Mouse (Mus musculus): Measurements from ENCODE around the gene Foxo4. TPM values are rescaled to one million over a fixed set of nuclear protein-coding genes. Genes with fewer than 3 reads are reported as not detected.

Gene Foxo4
- polyA plus RNA-seq (2014; fragmentation: Illumina TruSeq; extraction: RNeasy Lipid Tissue Mini Kit (QIAGEN cat#74804); ENCODE audit: insufficient read depth, low read depth, low replicate concordance): 21.7 TPM

DNA sequence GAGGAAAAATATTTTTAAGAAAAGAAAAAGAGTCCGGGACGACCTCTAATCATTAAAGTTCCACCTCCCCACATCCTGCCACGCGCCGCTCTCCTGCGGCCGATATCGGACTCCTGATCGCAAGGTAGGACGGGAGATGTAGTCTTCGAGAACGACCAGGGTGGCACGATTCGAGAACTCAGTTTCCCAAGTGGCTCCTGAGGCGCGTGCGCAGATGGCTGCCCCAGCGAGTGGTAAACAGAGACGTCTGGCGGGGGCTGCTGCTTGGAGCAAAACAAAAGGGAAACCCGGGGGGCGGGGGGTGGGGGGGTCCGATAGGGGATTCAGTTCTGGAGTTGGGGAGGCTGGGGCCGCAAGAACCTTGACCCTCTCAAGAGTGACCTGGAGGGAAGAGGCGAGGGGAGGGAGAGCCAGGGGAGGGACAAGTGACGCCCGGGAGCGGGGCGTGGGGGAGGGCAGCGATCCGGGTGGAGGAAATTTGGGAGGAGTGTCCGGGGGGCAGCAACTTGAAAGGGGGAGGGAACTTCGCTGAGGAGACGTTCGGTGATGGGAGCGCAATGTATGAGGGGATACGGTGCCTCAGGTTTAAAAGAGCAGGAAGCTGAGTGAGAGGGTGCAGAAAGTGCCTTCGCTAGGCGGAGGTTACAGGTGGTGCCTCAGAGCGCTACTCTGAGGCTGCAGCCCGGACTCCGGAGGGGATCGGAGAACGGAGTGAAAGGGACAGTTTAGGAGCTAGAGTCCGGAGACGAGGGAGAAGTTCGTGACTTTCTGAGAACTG lies at the start of gene Foxo4:
Gene Foxo4, plus strand, starts transcription at position 577 of the 778 bp plus-strand sequence.

DNA sequence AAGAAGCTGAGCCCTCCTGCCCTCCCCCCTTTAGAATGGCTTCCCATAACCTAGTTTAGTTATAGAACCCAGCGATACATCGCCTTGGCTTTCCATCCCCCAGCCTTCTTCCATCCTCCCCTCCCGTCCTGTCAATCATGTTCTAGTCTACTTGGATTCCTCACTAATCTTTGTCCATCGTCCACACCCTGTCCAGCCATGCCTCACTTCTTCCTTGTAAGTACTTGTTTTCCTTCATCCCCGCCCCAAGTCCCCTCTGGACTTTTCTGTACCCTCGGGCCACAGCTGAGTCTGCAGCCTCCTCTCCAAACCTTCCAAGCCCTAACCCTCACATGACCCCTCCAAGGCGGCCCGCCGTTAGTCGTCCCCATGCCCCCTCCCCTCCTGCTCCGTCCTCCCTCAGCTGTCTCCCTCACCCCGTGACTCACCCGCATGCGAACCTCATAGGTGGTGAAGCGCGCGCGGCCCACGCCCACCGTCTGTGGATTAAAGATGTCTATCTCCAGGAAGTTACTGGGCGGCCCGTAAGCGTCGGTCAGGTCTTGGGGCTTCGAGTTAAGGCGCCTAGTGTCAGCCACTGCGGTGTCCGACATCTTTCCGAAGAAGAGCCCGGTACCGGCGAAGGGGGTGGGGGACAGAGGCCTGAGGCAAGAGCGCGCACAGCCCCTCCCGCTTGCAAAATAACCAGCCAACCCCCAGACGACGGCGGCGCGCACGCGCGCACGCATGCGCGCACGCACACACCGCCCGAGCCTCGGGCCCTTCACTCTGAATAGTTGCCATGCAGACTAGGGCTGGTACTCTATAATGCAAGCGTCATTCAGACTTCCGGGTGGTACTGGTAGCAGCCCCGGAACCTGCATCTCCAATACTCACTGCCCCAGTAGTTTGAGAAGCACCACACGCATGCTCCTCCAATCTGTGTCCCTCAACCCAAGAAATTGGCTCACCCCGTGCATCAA lies 32.2 kb upstream of the Foxo4 start, which contains the start of gene Snx12:
Gene Snx12, minus strand, starts transcription at position 730 of the 962 bp plus-strand sequence.

GRCm38 (mm10) chrX:101263892-101264291 lies 9.6 kb downstream of the Foxo4 start, which contains the start of gene Gm614:
Gm614 (minus strand) TSS chrX:101263992.

GRCm38 (mm10) chrX:101268025-101268754 lies 13.9 kb downstream of the Foxo4 start, which contains the start of gene Il2rg:
Il2rg (minus strand) TSS chrX:101268255.

GRCm38 (mm10) chrX:101268755-101269124 lies 14.4 kb downstream of the Foxo4 start, which contains the start of gene Gm20489:
Gm20489 (minus strand) TSS chrX:101269023.

GRCm38 (mm10) chrX:101273875-101274738 lies 19.8 kb downstream of the Foxo4 start, which contains the start of gene Med12:
Med12 (plus strand) TSS chrX:101274030.

DNA sequence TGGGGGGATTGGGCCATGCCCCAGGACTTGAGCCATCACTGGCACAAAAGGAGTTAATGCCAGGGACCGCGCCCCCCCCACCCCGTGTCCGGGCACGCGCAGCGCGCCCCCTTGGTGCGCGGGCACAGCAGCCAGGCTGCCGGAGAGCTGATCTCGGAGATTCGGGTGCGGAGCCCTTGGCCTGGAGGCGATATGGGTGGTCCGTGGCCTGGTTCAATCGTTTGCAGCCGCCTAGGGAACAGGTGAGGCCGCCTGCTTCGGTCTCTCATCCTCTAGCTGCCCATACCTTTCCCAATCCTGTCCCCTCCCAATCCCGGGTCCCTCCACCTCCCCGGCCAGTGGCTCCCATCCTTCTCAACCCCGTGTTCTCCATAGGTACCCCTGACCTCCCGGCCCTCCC lies 44.7 kb downstream of the Foxo4 start, which contains the start of gene Nlgn3:
Gene Nlgn3, plus strand, starts transcription at position 114 of the 400 bp plus-strand sequence.

Other genes with a start within 250 kb of the Foxo4 start
- 0.93 TPM for gene Tex11, start 194.9 kb upstream of the Foxo4 start, polyA plus RNA-seq (2014; fragmentation: Illumina TruSeq; extraction: RNeasy Lipid Tissue Mini Kit (QIAGEN cat#74804); ENCODE audit: insufficient read depth, low read depth, low replicate concordance)
- gene Slc7a3, start 168.5 kb upstream of the Foxo4 start, polyA plus RNA-seq (2014; fragmentation: Illumina TruSeq; extraction: RNeasy Lipid Tissue Mini Kit (QIAGEN cat#74804); ENCODE audit: insufficient read depth, low read depth, low replicate concordance): 0.27 TPM
- gene Snx12, start 32.0 kb upstream of the Foxo4 start, polyA plus RNA-seq (2014; fragmentation: Illumina TruSeq; extraction: RNeasy Lipid Tissue Mini Kit (QIAGEN cat#74804); ENCODE audit: insufficient read depth, low read depth, low replicate concordance): 21.6 TPM
- gene Gm614, start 9.5 kb downstream of the Foxo4 start, polyA plus RNA-seq (2014; fragmentation: Illumina TruSeq; extraction: RNeasy Lipid Tissue Mini Kit (QIAGEN cat#74804); ENCODE audit: insufficient read depth, low read depth, low replicate concordance): not detected
- 51.9 TPM for gene Il2rg, start 13.7 kb downstream of the Foxo4 start, polyA plus RNA-seq (2014; fragmentation: Illumina TruSeq; extraction: RNeasy Lipid Tissue Mini Kit (QIAGEN cat#74804); ENCODE audit: insufficient read depth, low read depth, low replicate concordance)
- not detected for gene Gm20489, start 14.5 kb downstream of the Foxo4 start, polyA plus RNA-seq (2014; fragmentation: Illumina TruSeq; extraction: RNeasy Lipid Tissue Mini Kit (QIAGEN cat#74804); ENCODE audit: insufficient read depth, low read depth, low replicate concordance)
- gene Med12, start 19.5 kb downstream of the Foxo4 start, polyA plus RNA-seq (2014; fragmentation: Illumina TruSeq; extraction: RNeasy Lipid Tissue Mini Kit (QIAGEN cat#74804); ENCODE audit: insufficient read depth, low read depth, low replicate concordance): 23.8 TPM
- 0.09 TPM for gene Nlgn3, start 44.6 kb downstream of the Foxo4 start, polyA plus RNA-seq (2014; fragmentation: Illumina TruSeq; extraction: RNeasy Lipid Tissue Mini Kit (QIAGEN cat#74804); ENCODE audit: insufficient read depth, low read depth, low replicate concordance)
- gene Gjb1, start 121.8 kb downstream of the Foxo4 start, polyA plus RNA-seq (2014; fragmentation: Illumina TruSeq; extraction: RNeasy Lipid Tissue Mini Kit (QIAGEN cat#74804); ENCODE audit: insufficient read depth, low read depth, low replicate concordance): 2.2 TPM
- 9.9 TPM for gene Zmym3, start 166.3 kb downstream of the Foxo4 start, polyA plus RNA-seq (2014; fragmentation: Illumina TruSeq; extraction: RNeasy Lipid Tissue Mini Kit (QIAGEN cat#74804); ENCODE audit: insufficient read depth, low read depth, low replicate concordance)
- 71.5 TPM for gene Nono, start 174.8 kb downstream of the Foxo4 start, polyA plus RNA-seq (2014; fragmentation: Illumina TruSeq; extraction: RNeasy Lipid Tissue Mini Kit (QIAGEN cat#74804); ENCODE audit: insufficient read depth, low read depth, low replicate concordance)
- 3.9 TPM for gene Itgb1bp2, start 194.6 kb downstream of the Foxo4 start, polyA plus RNA-seq (2014; fragmentation: Illumina TruSeq; extraction: RNeasy Lipid Tissue Mini Kit (QIAGEN cat#74804); ENCODE audit: insufficient read depth, low read depth, low replicate concordance)